Mouse (Mus musculus) heart, postnatal 0 days (tissue): ENCODE measurements around the gene Gm45140.

Source experiments
- CTCF ChIP-seq: IDR thresholded peaks from 2 replicates; pipeline ENCODE4 v1.5.1; 2016; ENCODE audit warnings: antibody characterized with exemption, control low read depth, low read depth
- EP300 ChIP-seq: IDR thresholded peaks from 2 replicates; pipeline ENCODE4 v1.6.1; 2016; ENCODE audit warnings: antibody characterized with exemption, low read depth

DNA sequence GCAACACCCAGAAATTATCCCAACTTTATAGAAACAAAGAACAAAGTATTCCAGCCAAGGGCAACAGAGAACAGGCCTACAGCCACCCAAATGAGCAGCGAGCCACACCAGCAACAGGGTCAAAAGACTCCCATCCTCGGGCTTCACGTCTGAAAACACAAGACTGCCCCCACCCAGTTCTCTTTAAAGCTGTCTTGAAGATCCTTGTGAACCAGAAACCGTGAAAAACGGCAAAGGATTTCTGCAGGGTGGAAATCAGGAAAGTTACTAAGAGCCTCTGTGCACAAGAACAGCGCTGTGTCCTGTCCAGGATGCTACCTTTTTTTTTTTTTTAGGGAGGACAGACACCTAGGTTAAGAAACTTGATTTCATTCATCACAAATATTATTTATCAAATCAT lies 25.3 kb downstream of the Gm45140 start:
- TF ChIP-seq CTCF (no peak), EP300 (no peak)
